Mouse (Mus musculus): ENCODE data around the gene Atg101. TPM values are rescaled to one million over a fixed set of nuclear protein-coding genes. Genes with fewer than 3 reads are reported as not detected.

Atg101 gene
- polyA plus RNA-seq, 2 experiments, result 47.2 to 56.0 TPM

DNA sequence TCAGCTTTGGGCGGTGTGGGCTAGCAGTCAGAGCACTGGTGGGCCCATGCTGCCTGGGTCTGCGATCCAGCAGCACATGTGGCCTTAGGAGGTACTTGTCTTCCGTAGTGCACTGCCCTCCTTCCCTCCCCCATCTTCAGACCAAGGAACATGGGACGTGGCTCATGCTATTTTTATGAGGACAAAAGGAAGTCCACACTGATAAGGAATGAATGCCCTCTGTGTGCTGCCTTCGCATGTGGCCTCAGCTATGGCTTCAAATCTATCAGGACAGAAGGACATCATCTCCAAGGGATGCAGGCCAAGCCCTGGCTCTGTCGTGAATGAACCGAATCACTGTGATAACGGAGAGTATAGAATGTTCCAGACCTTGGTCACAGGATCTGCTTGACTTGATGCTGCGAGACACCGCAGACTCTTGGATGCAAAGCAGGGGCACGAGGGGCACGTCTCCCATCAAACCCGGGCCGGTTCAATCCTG is 15.4 kb downstream of the Atg101 start:
- Histone ChIP-seq H3K4me2 (replicated peaks; ENCODE audit: low read depth, low read length, severe bottlenecking) (no peak overlapping the region), H3K4me1 (ENCODE audit: control insufficient read depth, insufficient read depth, low read length) (no peaks in the 10 kb centered on the region), H3K9ac (ENCODE audit: low read depth, low read length, severe bottlenecking) (no peak overlapping the region), H3K36me3 (ENCODE audit: control insufficient read depth, insufficient read depth, low read length) (no peaks in the 10 kb centered on the region), H3K4me3 (replicated peaks; ENCODE audit: low read length) (no peak overlapping the region), H3K9me3 (ENCODE audit: control insufficient read depth, low read length) (no peaks in the 10 kb centered on the region), H3K27me3 (ENCODE audit: control insufficient read depth, insufficient read depth, low read length) (no peaks in the 10 kb centered on the region), H3K27ac (replicated peaks; ENCODE audit: low read depth, low read length) (no peak overlapping the region)
- 83% methylated on average over 14 of the region's 14 CpGs for WGBS
- no peak for ATAC-seq (ENCODE audit: low FRiP score, low read depth)
- no peak for TF ChIP-seq POLR2A (IDR thresholded peaks at IDR 0.05; ENCODE audit: borderline replicate concordance, extremely low read depth, insufficient read depth, insufficient read length)
- no peak for DNase-seq (ENCODE audit: low spot score)

- no peaks in the 10 kb centered on the region for H3K36me3 ChIP-seq (ENCODE audit: control insufficient read depth, insufficient read depth, low read length)
- no peak overlapping the region for H3K27ac ChIP-seq (replicated peaks; ENCODE audit: low read depth, low read length)
- H3K4me2 ChIP-seq (replicated peaks; ENCODE audit: low read depth, low read length, severe bottlenecking), result no peak overlapping the region
- DNase-seq (ENCODE audit: low spot score), result no peak
- TF ChIP-seq POLR2A (IDR thresholded peaks at IDR 0.05; ENCODE audit: borderline replicate concordance, extremely low read depth, insufficient read depth, insufficient read length), result no peak
- H3K4me1 ChIP-seq (ENCODE audit: control insufficient read depth, insufficient read depth, low read length), result no peaks in the 10 kb centered on the region
- H3K4me3 ChIP-seq (replicated peaks; ENCODE audit: low read length), result no peak overlapping the region
- WGBS, result 73% methylated on average over 6 of the region's 6 CpGs
- H3K9ac ChIP-seq (ENCODE audit: low read depth, low read length, severe bottlenecking), result no peak overlapping the region
- ATAC-seq (ENCODE audit: low FRiP score, low read depth), result no peak
- no peaks in the 10 kb centered on the region for H3K9me3 ChIP-seq (ENCODE audit: control insufficient read depth, low read length)
- no peaks in the 10 kb centered on the region for H3K27me3 ChIP-seq (ENCODE audit: control insufficient read depth, insufficient read depth, low read length)
Observed at GRCm38 (mm10) chr15:101300128-101300527, 16.1 kb downstream of the Atg101 start.

DNA sequence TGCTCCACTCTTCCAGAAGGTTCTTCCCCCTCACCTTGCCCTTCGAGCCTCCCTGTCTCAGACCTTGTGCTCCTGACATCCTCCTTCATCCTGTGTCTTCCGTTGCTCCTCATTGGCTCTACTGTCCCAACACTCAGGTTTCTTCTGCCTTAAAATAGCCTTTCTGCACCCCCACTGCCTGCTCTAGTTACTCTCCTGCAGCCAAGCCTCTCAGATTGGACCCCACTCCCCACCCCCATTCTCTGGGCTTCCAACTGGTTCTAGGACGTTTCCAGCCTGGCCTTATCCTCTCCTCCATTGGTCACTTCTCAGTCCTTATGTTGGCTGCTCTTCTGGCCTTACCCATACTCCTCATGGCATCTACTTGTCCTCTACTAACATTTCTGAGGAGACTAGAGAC is 18.1 kb downstream of the Atg101 start:
- Histone ChIP-seq H3K36me3 (ENCODE audit: control insufficient read depth, insufficient read depth, low read length) (no peaks in the 10 kb centered on the region), H3K27ac (replicated peaks; ENCODE audit: low read depth, low read length) (no peak overlapping the region), H3K4me3 (replicated peaks; ENCODE audit: low read length) (no peak overlapping the region), H3K4me2 (replicated peaks; ENCODE audit: low read depth, low read length, severe bottlenecking) (no peak overlapping the region), H3K4me1 (ENCODE audit: control insufficient read depth, insufficient read depth, low read length) (no peaks in the 10 kb centered on the region), H3K27me3 (ENCODE audit: control insufficient read depth, insufficient read depth, low read length) (no peaks in the 10 kb centered on the region), H3K9me3 (ENCODE audit: control insufficient read depth, low read length) (no peaks in the 10 kb centered on the region), H3K9ac (ENCODE audit: low read depth, low read length, severe bottlenecking) (no peak overlapping the region)
- ATAC-seq (ENCODE audit: low FRiP score, low read depth) (no peak), DNase-seq (ENCODE audit: low spot score) (no peak)
- WGBS, result 78% methylated on average over 3 of the region's 3 CpGs
- TF ChIP-seq POLR2A (IDR thresholded peaks at IDR 0.05; ENCODE audit: borderline replicate concordance, extremely low read depth, insufficient read depth, insufficient read length), result no peak

DNA sequence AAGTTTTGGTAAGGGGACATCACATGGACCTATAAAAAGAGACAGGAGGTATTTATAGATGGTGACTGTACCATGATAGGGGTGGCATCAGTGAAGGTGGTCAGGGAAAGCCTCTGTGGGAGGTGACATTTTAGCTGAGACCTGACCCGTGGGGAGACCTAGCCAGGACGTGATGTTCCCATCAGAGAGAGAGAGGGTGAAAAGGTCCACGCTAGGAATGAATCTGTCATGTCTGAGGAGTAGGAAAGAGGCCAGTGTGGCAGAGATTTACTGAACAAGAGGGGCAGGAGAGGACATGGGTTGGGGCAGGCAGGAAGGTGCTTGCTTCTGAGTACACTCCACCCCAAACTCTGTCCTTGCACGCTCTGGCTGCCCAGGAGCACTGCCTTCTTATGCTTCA is 19.8 kb downstream of the Atg101 start:
- ATAC-seq (ENCODE audit: low FRiP score, low read depth) (no peak), DNase-seq (ENCODE audit: low spot score) (no peak)
- H3K4me2 ChIP-seq (replicated peaks; ENCODE audit: low read depth, low read length, severe bottlenecking), result no peak overlapping the region
- H3K27ac ChIP-seq (replicated peaks; ENCODE audit: low read depth, low read length), result no peak overlapping the region
- H3K36me3 ChIP-seq (ENCODE audit: control insufficient read depth, insufficient read depth, low read length), result no peaks in the 10 kb centered on the region
- no peak overlapping the region for H3K4me3 ChIP-seq (replicated peaks; ENCODE audit: low read length)
- peaks cover under 1% of the 10 kb centered on the region; the same call in 1 of the 2 replicates for H3K4me1 ChIP-seq (ENCODE audit: control insufficient read depth, insufficient read depth, low read length)
- H3K27me3 ChIP-seq (ENCODE audit: control insufficient read depth, insufficient read depth, low read length), result no peaks in the 10 kb centered on the region
- H3K9me3 ChIP-seq (ENCODE audit: control insufficient read depth, low read length), result no peaks in the 10 kb centered on the region
- no peak overlapping the region for H3K9ac ChIP-seq (ENCODE audit: low read depth, low read length, severe bottlenecking)
- 89% methylated on average over 4 of the region's 4 CpGs for WGBS
- no peak for TF ChIP-seq POLR2A (IDR thresholded peaks at IDR 0.05; ENCODE audit: borderline replicate concordance, extremely low read depth, insufficient read depth, insufficient read length)

DNA sequence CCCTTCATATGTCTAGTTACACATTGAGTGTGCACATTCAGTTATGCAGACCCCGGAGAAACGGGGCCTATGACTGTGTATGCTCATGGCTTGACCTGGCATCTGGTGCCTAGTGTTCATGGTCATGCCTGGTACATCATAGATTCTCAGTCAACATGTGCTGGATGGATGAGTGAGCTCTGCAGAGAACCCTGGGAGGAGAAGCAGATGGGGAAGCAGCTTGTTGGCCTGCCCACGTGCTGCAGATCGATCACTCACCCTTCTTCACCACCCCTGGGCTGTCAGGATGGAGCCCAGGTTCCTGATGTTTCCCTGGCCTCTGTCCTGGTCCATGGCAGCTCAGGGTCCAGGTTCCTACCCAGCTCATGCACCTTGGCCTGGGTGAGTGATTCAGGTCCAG is 22.4 kb downstream of the Atg101 start:
- H3K4me3 ChIP-seq (replicated peaks; ENCODE audit: low read length), result no peak overlapping the region

More for the DNA sequence above, 22.4 kb downstream of the Atg101 start:
- TF ChIP-seq POLR2A (IDR thresholded peaks at IDR 0.05; ENCODE audit: borderline replicate concordance, extremely low read depth, insufficient read depth, insufficient read length), result no peak
- Histone ChIP-seq H3K27ac (replicated peaks; ENCODE audit: low read depth, low read length) (no peak overlapping the region), H3K9ac (ENCODE audit: low read depth, low read length, severe bottlenecking) (no peak overlapping the region), H3K4me1 (ENCODE audit: control insufficient read depth, insufficient read depth, low read length) (peaks cover 8% of the 10 kb centered on the region), H3K27me3 (ENCODE audit: control insufficient read depth, insufficient read depth, low read length) (no peaks in the 10 kb centered on the region), H3K9me3 (ENCODE audit: control insufficient read depth, low read length) (no peaks in the 10 kb centered on the region), H3K4me2 (replicated peaks; ENCODE audit: low read depth, low read length, severe bottlenecking) (no peak overlapping the region), H3K36me3 (ENCODE audit: control insufficient read depth, insufficient read depth, low read length) (no peaks in the 10 kb centered on the region)
- WGBS, result 96% methylated on average over 4 of the region's 4 CpGs
- DNase-seq (ENCODE audit: low spot score), result no peak
- ATAC-seq (ENCODE audit: low FRiP score, low read depth), result no peak

Measured in limb, embryonic 14.5 days (tissue).